Mouse (Mus musculus) cortical plate, adult 2 months (tissue): ENCODE results near the gene Exoc7.

Experiments used
- CTCF ChIP-seq: fragments of 200-500 bp; IDR thresholded peaks from 2 replicates; pipeline ENCODE4 v1.5.1; 2011; ENCODE audit warnings: mild to moderate bottlenecking, control low read depth, low read length; ENCODE audit not compliant: insufficient read depth; ENCODE audit errors: extremely low read depth
- POLR2A ChIP-seq: fragments of 200-500 bp; IDR thresholded peaks from 2 replicates; pipeline ENCODE4 v1.6.1; 2011; ENCODE audit warnings: mild to moderate bottlenecking, low read length, control low read depth; ENCODE audit not compliant: insufficient read depth; ENCODE audit errors: extremely low read depth

GRCm38 (mm10) chr11:116253076-116253600 lies 53.9 kb downstream of the Exoc7 start:
- TF ChIP-seq CTCF (no peak), POLR2A (no peak)
